Mouse (Mus musculus): ENCODE data around the gene Rps17.

- TF ChIP-seq TAL1 (IDR thresholded peaks at IDR 0.05; ENCODE audit: low read length) (no peak), GATA1 (IDR thresholded peaks at IDR 0.05; ENCODE audit: low read length) (no peak)
These were observed 40.4 kb downstream of the Rps17 start for GRCm38 (mm10) chr7:81304675-81305074.
